Comparison of ENCODE assay signal across 8 mouse cellular contexts in the genomic region with DNA sequence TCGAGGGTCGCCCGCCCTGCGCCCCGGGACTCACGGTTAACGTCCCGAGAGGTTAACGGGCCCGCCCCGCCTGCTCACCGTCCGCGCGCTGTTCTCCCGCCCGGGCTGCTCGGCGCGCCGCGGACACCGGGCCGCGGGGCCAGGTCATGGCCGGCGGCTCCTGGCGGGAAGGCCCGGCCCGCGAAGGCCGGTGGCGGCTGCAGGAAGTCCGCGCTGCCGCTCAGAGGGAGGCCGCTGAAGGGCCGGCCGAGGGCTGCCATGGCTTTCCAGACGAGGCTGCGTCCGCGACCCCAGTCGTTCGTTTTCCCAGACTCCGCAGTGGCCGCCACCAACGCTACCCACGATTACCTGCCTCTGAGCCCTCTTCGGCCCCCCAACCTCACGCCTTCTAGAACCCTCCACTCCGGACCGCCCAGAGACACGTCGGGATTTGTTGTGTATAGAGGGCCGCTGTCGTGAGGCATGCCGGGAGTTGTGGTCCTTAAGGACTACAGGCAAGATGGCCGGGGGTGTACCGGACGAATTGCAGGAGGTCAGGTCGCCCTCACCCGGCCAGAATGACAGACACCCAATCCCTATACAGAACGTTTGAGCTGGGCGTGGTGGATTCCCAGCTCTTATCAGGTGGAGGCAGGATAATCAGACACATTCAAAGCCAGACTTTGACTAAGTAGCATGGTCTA. TPM values are rescaled to one million over a fixed set of nuclear protein-coding genes. Genes with fewer than 3 reads are reported as not detected.
DNase-seq lines count a peak whose midpoint lies in the region; ATAC-seq lines count a peak whose summit lies in the region.

A gene (minus strand): TSS at position 389 of the 683 bp plus-strand sequence.

- peak within 1 kb of the TSS; percentile 86 for H3K27ac ChIP-seq in hindbrain, embryonic 12.5 days

- peak within 1 kb of the TSS; percentile 90 for H3K9ac ChIP-seq in hindbrain, embryonic 12.5 days

- DNase-seq in NIH3T3 (ENCODE audit: low read depth), result peak; percentile 92
- DNase-seq in cerebellum, postnatal 10 days, result peak; percentile 89 to 96
- peak; percentile 77 to 85 for DNase-seq in frontal cortex, postnatal 10 days (ENCODE audit: low spot score in 2 of 2)
- peak; percentile 61 to 69 for DNase-seq in layer of hippocampus, postnatal 25 days (ENCODE audit: extremely low spot score in 1 of 2, low spot score in 1 of 2)
- DNase-seq in lung, postnatal 25 days (ENCODE audit: low spot score), result peak; percentile 97
- DNase-seq in retina, embryonic 14.5 days (ENCODE audit: low spot score), result peak; percentile 89
- peak; percentile 86 for DNase-seq in thymus, postnatal 4 days

- H3K27me3 ChIP-seq in hindbrain, embryonic 12.5 days, result no peaks in the 10 kb centered on the region

- H3K4me1 ChIP-seq in hindbrain, embryonic 12.5 days, result peaks cover 12% of the 10 kb centered on the region

- H3K36me3 ChIP-seq in hindbrain, embryonic 12.5 days, result no peaks in the 10 kb centered on the region

- H3K9me3 ChIP-seq in hindbrain, embryonic 12.5 days (replicated peaks), result no peaks in the 10 kb centered on the region

- H3K4me2 ChIP-seq in hindbrain, embryonic 12.5 days (replicated peaks), result peak within 1 kb of the TSS; percentile 82

- peak within 1 kb of the TSS; percentile 88 for H3K4me3 ChIP-seq in hindbrain, embryonic 12.5 days

- WGBS in hindbrain, embryonic 12.5 days, result 0% methylated on average over 64 of the region's 65 CpGs

- ATAC-seq in hindbrain, embryonic 12.5 days (ENCODE audit: low FRiP score), result peak; percentile 98

RNA-seq across cellular contexts. Expression of the gene that starts here (rescaled TPM):
- 23.1 and 25.3 TPM in 2 replicates for polyA plus RNA-seq in hindbrain, embryonic 12.5 days (2016; fragmentation: Nextera tagmentation; extraction: Ambion mirVana)
- total RNA-seq in layer of hippocampus, postnatal 25 days (2021), result 10 to 100 TPM; 11.0 to 17.2 TPM

Comparison
In these comparisons a context has a peak if more than half of its experiments do, and no peak if none do; other contexts are left out.
1. Peak in every context shown above with its lines: DNase-seq, ATAC-seq, H3K4me3 ChIP-seq and H3K27ac ChIP-seq.